In genomic region chr5:125068371-125068951, GRCm38 (mm10) we compare ENCODE assay signal across 10 mouse cellular contexts.
DNase-seq lines count a peak whose midpoint lies in the region; ATAC-seq and TF ChIP-seq lines count a peak whose summit lies in the region.
"Had no signal": no experiment of that assay in that cellular context is flagged by ENCODE, and none has a peak within 500 bp of the region (broad histone marks: within the 10 kb centered on the region; RNA-seq: fewer than 3 reads in every experiment).

No protein-coding gene starts in this region.

- 73% methylated on average over 16 of the region's 16 CpGs for WGBS in liver, embryonic 11.5 days
- WGBS in embryonic facial prominence, embryonic 13.5 days = 77% methylated on average over 16 of the region's 16 CpGs
- 50% methylated on average over 16 of the region's 16 CpGs for WGBS in olfactory bulb, adult 2 months

- ATAC-seq in liver, embryonic 11.5 days (replicated peaks; ENCODE audit: low FRiP score) = no peak
- ATAC-seq in embryonic facial prominence, embryonic 13.5 days (ENCODE audit: insufficient number of reproducible peaks, insufficient read depth, low FRiP score, low TSS enrichment, low read depth) = no peak

- TF ChIP-seq CTCF in olfactory bulb, adult 2 months (IDR thresholded peaks at IDR 0.05; ENCODE audit: insufficient read depth, low read depth, low read length) = no peak

- no peak overlapping the region for H3K9ac ChIP-seq in liver, embryonic 11.5 days (ENCODE audit: low read depth, low read length)
- 0 out of 2 replicates have a peak overlapping the region, but pooled peaks have one; percentile 32 for H3K9ac ChIP-seq in embryonic facial prominence, embryonic 13.5 days

- H3K27me3 ChIP-seq in liver, embryonic 11.5 days (replicated peaks; ENCODE audit: control insufficient read depth, insufficient read depth, low read length) = no peaks in the 10 kb centered on the region
- no peaks in the 10 kb centered on the region for H3K27me3 ChIP-seq in embryonic facial prominence, embryonic 13.5 days

- peaks cover 13% of the 10 kb centered on the region for H3K4me1 ChIP-seq in liver, embryonic 11.5 days (replicated peaks; ENCODE audit: control insufficient read depth, insufficient read depth, low read length)
- H3K4me1 ChIP-seq in embryonic facial prominence, embryonic 13.5 days = peaks cover 35% of the 10 kb centered on the region
- H3K4me1 ChIP-seq in olfactory bulb, adult 2 months (ENCODE audit: control insufficient read depth, insufficient read depth, low read length) = peaks cover 62% of the 10 kb centered on the region

- peak; percentile 36 for DNase-seq in liver
- no peak for DNase-seq in liver, embryonic 11.5 days (ENCODE audit: low spot score)
- DNase-seq in kidney, postnatal 4 days = peak; percentile 77 to 82
- no peak for DNase-seq in urinary bladder, postnatal 10 days (ENCODE audit: low spot score)
- DNase-seq in lung, postnatal 4 days = no peak
- DNase-seq in cerebellum, postnatal 4 days (ENCODE audit: low spot score in 2 of 2) = no peak
- DNase-seq: gastrocnemius, postnatal 36 days; thymus, adult 18-20 months had no signal

- H3K36me3 ChIP-seq in liver, embryonic 11.5 days (ENCODE audit: control insufficient read depth, insufficient read depth, low read length) = peaks cover 15% of the 10 kb centered on the region
- peaks cover 88% of the 10 kb centered on the region for H3K36me3 ChIP-seq in embryonic facial prominence, embryonic 13.5 days

- H3K4me2 ChIP-seq in liver, embryonic 11.5 days = no peak overlapping the region
- H3K4me2 ChIP-seq in embryonic facial prominence, embryonic 13.5 days = no peak overlapping the region

- no peak overlapping the region for H3K4me3 ChIP-seq in liver, embryonic 11.5 days (ENCODE audit: low read depth, low read length)
- H3K4me3 ChIP-seq in embryonic facial prominence, embryonic 13.5 days = no peak overlapping the region
- no peak overlapping the region for H3K4me3 ChIP-seq in olfactory bulb, adult 2 months (ENCODE audit: insufficient read depth, low read depth, low read length)

- no peaks in the 10 kb centered on the region for H3K9me3 ChIP-seq in liver, embryonic 11.5 days (ENCODE audit: control insufficient read depth, low read length)
- H3K9me3 ChIP-seq in embryonic facial prominence, embryonic 13.5 days = no peaks in the 10 kb centered on the region

- no peak overlapping the region for H3K27ac ChIP-seq in liver, embryonic 11.5 days (ENCODE audit: low read depth, low read length)
- peak overlapping the region; percentile 76 for H3K27ac ChIP-seq in embryonic facial prominence, embryonic 13.5 days
- H3K27ac ChIP-seq in olfactory bulb, adult 2 months (ENCODE audit: insufficient read depth, low read depth, low read length) = 0 out of 2 replicates have a peak overlapping the region, but pooled peaks have one; percentile 37

- TF ChIP-seq POLR2A in olfactory bulb, adult 2 months (IDR thresholded peaks at IDR 0.05; ENCODE audit: insufficient read depth, low read depth, low read length) = no peak

Comparison
In these comparisons a context has a peak if more than half of its experiments do, and no peak if none do; other contexts are left out.
1. DNase-seq: peak in liver (single experiment) and kidney, postnatal 4 days (2 of 2); none in liver, embryonic 11.5 days (single experiment), urinary bladder, postnatal 10 days (single experiment), lung, postnatal 4 days (0 of 2) and cerebellum, postnatal 4 days (0 of 2).